Mouse (Mus musculus) hindbrain, embryonic 16.5 days (tissue): ENCODE data around the gene Iqcd. TPM values are rescaled to one million over a fixed set of nuclear protein-coding genes. Genes with fewer than 3 reads are reported as not detected.

Source experiments
- ATAC-seq: fragments of 200-750 bp; cut with Nextera tagmentation; 2 replicates; pipeline ENCODE4 v1.8.0; 2017; ENCODE audit warnings: moderate TSS enrichment, moderate library complexity
- H3K27ac ChIP-seq: fragments of 300-500 bp; sonication (generic); 2 replicates; pipeline ENCODE4 v1.5.1; 2014; ENCODE audit warnings: low read depth, mild to moderate bottlenecking, control low read depth, low read length, moderate library complexity
- H3K27me3 ChIP-seq: fragments of 300-500 bp; sonication (generic); replicated peaks from 2 replicates; pipeline ENCODE4 v1.6.1; 2014; ENCODE audit warnings: low read length; ENCODE audit not compliant: control insufficient read depth, insufficient read depth
- H3K36me3 ChIP-seq: fragments of 300-500 bp; sonication (generic); 2 replicates; pipeline ENCODE4 v1.6.1; 2014; ENCODE audit warnings: mild to moderate bottlenecking, low read length, moderate library complexity, mixed read lengths; ENCODE audit not compliant: control insufficient read depth, insufficient read depth
- H3K4me1 ChIP-seq: fragments of 300-500 bp; sonication (generic); 2 replicates; pipeline ENCODE4 v1.6.1; 2014; ENCODE audit warnings: low read depth, low read length; ENCODE audit not compliant: control insufficient read depth, insufficient read depth
- H3K4me2 ChIP-seq: fragments of 300-500 bp; sonication (generic); 2 replicates; pipeline ENCODE4 v1.6.1; 2014; ENCODE audit warnings: mild to moderate bottlenecking, low read length, control low read depth, moderate library complexity
- H3K4me3 ChIP-seq: fragments of 300-500 bp; sonication (generic); 2 replicates; pipeline ENCODE4 v1.5.1; 2014; ENCODE audit warnings: mild to moderate bottlenecking, low read length, control low read depth, moderate library complexity
- H3K9ac ChIP-seq: fragments of 300-500 bp; sonication (generic); 2 replicates; pipeline ENCODE4 v1.6.1; 2014; ENCODE audit warnings: low read depth, mild to moderate bottlenecking, control low read depth, low read length, moderate library complexity
- H3K9me3 ChIP-seq: fragments of 300-500 bp; sonication (generic); 2 replicates; pipeline ENCODE4 v1.6.1; 2014; ENCODE audit warnings: mild to moderate bottlenecking, low read length, moderate library complexity; ENCODE audit not compliant: control insufficient read depth
- WGBS: fragments of 180-500 bp; shearing (Covaris S2); extraction: QIAGEN DNeasy Blood & Tissue Kit; methylation state at CpG from one replicate; pipeline ENCODE4 v1.1.7; 2014; 5-methylcytosine and 5-hydroxymethylcytosine counted together
- polyA plus RNA-seq: library from polyadenylated mRNA; unstranded; fragments of >200 nt; fragmentation: Nextera tagmentation; extraction: Ambion mirVana; gene quantifications from 2 replicates; pipeline ENCODE4 v1.2.1, GENCODE M21; 2015

Iqcd gene
- polyA plus RNA-seq, 1 experiment from 2014 or later = 2.0 TPM

- WGBS = 76% methylated on average over 28 of the region's 28 CpGs
- H3K4me2 ChIP-seq = no peak overlapping the region
- H3K9ac ChIP-seq = no peak overlapping the region
- peaks cover 13% of the 10 kb centered on the region for H3K4me1 ChIP-seq
- H3K27ac ChIP-seq = no peak overlapping the region
- no peaks in the 10 kb centered on the region for H3K9me3 ChIP-seq
- no peak overlapping the region for H3K4me3 ChIP-seq
- no peak for ATAC-seq
- no peaks in the 10 kb centered on the region for H3K36me3 ChIP-seq
- peaks cover 25% of the 10 kb centered on the region for H3K27me3 ChIP-seq
Measured at GRCm38 (mm10) chr5:120652915-120653701, 64.3 kb downstream of the Iqcd start.

DNA sequence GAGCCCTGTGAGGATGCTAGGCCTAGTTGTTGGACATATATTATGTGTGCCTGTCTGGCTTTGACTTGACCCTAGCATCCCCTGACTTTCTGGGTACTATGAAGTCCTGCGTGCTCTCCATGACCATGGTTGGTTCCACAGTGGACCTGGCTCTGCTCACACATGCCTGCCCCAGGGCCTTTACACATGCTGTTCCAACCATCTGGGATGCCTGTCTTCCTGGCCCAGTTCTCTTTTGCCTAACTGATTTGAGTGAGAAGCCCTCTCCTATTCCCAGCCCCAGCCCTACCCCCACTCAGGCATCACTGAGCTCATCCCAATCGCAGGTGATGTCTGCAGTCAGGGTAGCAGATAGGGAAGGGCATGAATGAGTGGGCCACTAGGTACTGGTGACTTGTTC lies 65.1 kb downstream of the Iqcd start:
- Histone ChIP-seq H3K36me3 (no peaks in the 10 kb centered on the region), H3K4me3 (no peak overlapping the region), H3K27me3 (peaks cover 21% of the 10 kb centered on the region), H3K4me2 (no peak overlapping the region), H3K4me1 (peaks cover 6% of the 10 kb centered on the region), H3K9ac (no peak overlapping the region), H3K9me3 (no peaks in the 10 kb centered on the region), H3K27ac (no peak overlapping the region)
- 83% methylated on average over 2 of the region's 2 CpGs for WGBS
- ATAC-seq = no peak

DNA sequence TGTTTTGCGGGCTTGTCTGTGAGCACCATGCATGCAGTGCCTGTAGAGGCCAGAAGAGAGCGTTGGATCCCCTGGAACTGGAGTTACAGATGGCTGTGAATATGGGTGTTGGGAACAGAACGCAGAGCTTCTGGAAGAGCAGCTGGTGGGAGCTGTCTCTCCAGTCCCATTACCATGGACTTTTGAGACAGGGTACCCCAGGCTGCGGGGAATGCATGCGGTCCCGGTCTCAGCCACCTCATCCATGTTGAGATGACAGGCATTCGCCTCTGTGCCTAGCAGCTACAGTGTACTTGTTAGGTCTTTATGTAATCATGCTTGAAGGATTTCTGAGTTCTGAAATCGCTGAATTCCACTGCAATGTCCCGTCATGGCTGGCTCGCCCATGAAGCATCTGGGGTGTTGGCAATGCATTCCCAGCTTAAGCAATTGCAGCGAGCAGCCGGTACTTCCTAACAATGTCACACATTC lies 67.5 kb downstream of the Iqcd start:
- no peak overlapping the region for H3K27ac ChIP-seq

More for the DNA sequence above, 67.5 kb downstream of the Iqcd start:
- no peak for ATAC-seq
- Histone ChIP-seq H3K27me3 (0 out of 2 replicates have a peak, but pooled peaks cover 4% of the 10 kb centered on the region), H3K4me1 (peaks cover 7% of the 10 kb centered on the region), H3K36me3 (no peaks in the 10 kb centered on the region), H3K4me3 (no peak overlapping the region), H3K9me3 (no peaks in the 10 kb centered on the region), H3K4me2 (no peak overlapping the region), H3K9ac (no peak overlapping the region)
- 78% methylated on average over 12 of the region's 12 CpGs for WGBS

Other genes starting within 250 kb of the Iqcd start
- 20.1 and 24.3 TPM in 2 replicates for gene Lhx5, start 157.3 kb upstream of the Iqcd start, polyA plus RNA-seq
- gene Sdsl, start 116.2 kb upstream of the Iqcd start, polyA plus RNA-seq = 8.1 and 9.4 TPM in 2 replicates
- 0.40 and 0.80 TPM in 2 replicates for gene Sds, start 112.5 kb upstream of the Iqcd start, polyA plus RNA-seq
- 37.6 and 39.0 TPM in 2 replicates for gene Plbd2, start 85.4 kb upstream of the Iqcd start, polyA plus RNA-seq
- 2.3 and 2.7 TPM in 2 replicates for gene Slc8b1, start 77.8 kb upstream of the Iqcd start, polyA plus RNA-seq
- gene Tpcn1, start 343 bp upstream of the Iqcd start, polyA plus RNA-seq = 15.1 and 17.4 TPM in 2 replicates
- 29.3 and 33.7 TPM in 2 replicates for gene Rita1, start 23.6 kb downstream of the Iqcd start, polyA plus RNA-seq
- gene Ddx54, start 23.7 kb downstream of the Iqcd start, polyA plus RNA-seq = 38.4 and 42.0 TPM in 2 replicates
- 0.51 and 0.92 TPM in 2 replicates for gene Cfap73, start 45.2 kb downstream of the Iqcd start, polyA plus RNA-seq
- gene Rasal1, start 59.8 kb downstream of the Iqcd start, polyA plus RNA-seq = 0.61 and 1.9 TPM in 2 replicates
- 44.8 and 46.6 TPM in 2 replicates for gene Dtx1, start 122.9 kb downstream of the Iqcd start, polyA plus RNA-seq
- 0.19 and 0.43 TPM in 2 replicates for gene Oas2, start 160.8 kb downstream of the Iqcd start, polyA plus RNA-seq
- 0.66 and 0.96 TPM in 2 replicates for gene Oas3, start 188.6 kb downstream of the Iqcd start, polyA plus RNA-seq
- 0.19 and 0.86 TPM in 2 replicates for gene Oas1e, start 206.5 kb downstream of the Iqcd start, polyA plus RNA-seq
- 0.65 and 0.70 TPM in 2 replicates for gene Oas1c, start 223.5 kb downstream of the Iqcd start, polyA plus RNA-seq